Mouse (Mus musculus) forebrain, embryonic 11.5 days (tissue): ENCODE measurements around the gene Olfr1222. TPM values are rescaled to one million over a fixed set of nuclear protein-coding genes. Genes with fewer than 3 reads are reported as not detected.
"Not testable (repeated sequence)": the region's sequence is repeated elsewhere in the genome, so short reads cannot be mapped to it uniquely, and the experiment has no call there.

Source experiments
- ATAC-seq: fragments of 200-750 bp; cut with Nextera tagmentation; replicated peaks from 2 replicates; pipeline ENCODE4 v1.8.0; 2017; ENCODE audit warnings: moderate TSS enrichment; ENCODE audit not compliant: low FRiP score
- DNase-seq: peaks from one replicate; pipeline ENCODE4 v3.0.0-alpha.2; 2017; ENCODE audit warnings: low spot score
- H3K27ac ChIP-seq: fragments of 300-500 bp; sonication (generic); 2 replicates; pipeline ENCODE4 v1.5.1; 2014; ENCODE audit warnings: low read depth, low read length
- H3K27me3 ChIP-seq: fragments of 300-500 bp; sonication (generic); 2 replicates; pipeline ENCODE4 v1.6.1; 2014; ENCODE audit warnings: mild to moderate bottlenecking, low read length, mixed read lengths; ENCODE audit not compliant: control insufficient read depth, insufficient read depth
- H3K36me3 ChIP-seq: fragments of 300-500 bp; sonication (generic); 2 replicates; pipeline ENCODE4 v1.6.1; 2014; ENCODE audit warnings: mild to moderate bottlenecking, low read length, moderate library complexity, mixed read lengths; ENCODE audit not compliant: control insufficient read depth, insufficient read depth
- H3K4me1 ChIP-seq: fragments of 300-500 bp; sonication (generic); replicated peaks from 2 replicates; pipeline ENCODE4 v1.6.1; 2014; ENCODE audit warnings: low read length, mixed read lengths; ENCODE audit not compliant: control insufficient read depth, insufficient read depth
- H3K4me2 ChIP-seq: fragments of 300-500 bp; sonication (generic); 2 replicates; pipeline ENCODE4 v1.6.1; 2014; ENCODE audit warnings: low read depth, mild to moderate bottlenecking, low read length, moderate library complexity, mixed read lengths; ENCODE audit not compliant: severe bottlenecking
- H3K4me3 ChIP-seq: fragments of 300-500 bp; sonication (generic); 2 replicates; pipeline ENCODE4 v1.5.1; 2014; ENCODE audit warnings: low read depth, low read length
- H3K9ac ChIP-seq: fragments of 300-500 bp; sonication (generic); 2 replicates; pipeline ENCODE4 v1.6.1; 2014; ENCODE audit warnings: low read length
- H3K9me3 ChIP-seq: fragments of 300-500 bp; sonication (generic); 2 replicates; pipeline ENCODE4 v1.6.1; 2016; ENCODE audit warnings: low read length, mixed read lengths; ENCODE audit not compliant: control insufficient read depth
- WGBS: fragments of 180-500 bp; shearing (Covaris S2); extraction: QIAGEN DNeasy Blood & Tissue Kit; methylation state at CpG from one replicate; pipeline ENCODE4 v1.1.7; 2014; 5-methylcytosine and 5-hydroxymethylcytosine counted together
- polyA plus RNA-seq: library from polyadenylated mRNA; unstranded; fragments of >200 nt; fragmentation: Nextera tagmentation; extraction: Ambion mirVana; gene quantifications from 2 replicates; pipeline ENCODE4 v1.2.1, GENCODE M21; 2014

Gene Olfr1222
- polyA plus RNA-seq = not detected in 2 replicates

DNA sequence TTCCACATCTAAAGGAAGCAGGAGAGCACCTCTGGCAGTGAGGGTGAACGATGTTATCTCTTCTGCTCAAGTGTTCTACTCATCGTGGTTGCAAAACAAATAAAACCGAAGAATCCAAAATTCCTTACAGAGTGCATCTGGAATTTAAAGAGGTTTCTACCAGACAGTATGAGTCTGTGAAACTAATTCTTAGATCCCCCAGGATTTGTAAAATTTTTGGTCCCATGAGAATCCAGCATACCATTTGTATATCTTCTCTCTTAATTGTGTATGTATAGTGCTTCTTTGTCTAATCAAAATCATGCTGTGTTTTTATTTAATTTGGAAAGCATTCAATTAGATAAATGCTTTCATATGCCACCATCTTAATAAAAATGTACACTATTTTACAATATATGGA is at the start of gene Olfr1222:
Gene Olfr1222, minus strand, starts transcription at position 101 of the 400 bp plus-strand sequence.
- H3K9me3 ChIP-seq = no peaks in the 10 kb centered on the region
- H3K4me3 ChIP-seq = no peak within 1 kb of the TSS
- ATAC-seq = no peak
- H3K27me3 ChIP-seq = no peaks in the 10 kb centered on the region
- 83% methylated on average over 3 of the region's 3 CpGs for WGBS
- DNase-seq = no peak
- H3K9ac ChIP-seq = no peak within 1 kb of the TSS
- H3K4me2 ChIP-seq = no peak within 1 kb of the TSS
- no peak within 1 kb of the TSS for H3K27ac ChIP-seq
- H3K36me3 ChIP-seq = no peaks in the 10 kb centered on the region
- no peaks in the 10 kb centered on the region for H3K4me1 ChIP-seq

DNA sequence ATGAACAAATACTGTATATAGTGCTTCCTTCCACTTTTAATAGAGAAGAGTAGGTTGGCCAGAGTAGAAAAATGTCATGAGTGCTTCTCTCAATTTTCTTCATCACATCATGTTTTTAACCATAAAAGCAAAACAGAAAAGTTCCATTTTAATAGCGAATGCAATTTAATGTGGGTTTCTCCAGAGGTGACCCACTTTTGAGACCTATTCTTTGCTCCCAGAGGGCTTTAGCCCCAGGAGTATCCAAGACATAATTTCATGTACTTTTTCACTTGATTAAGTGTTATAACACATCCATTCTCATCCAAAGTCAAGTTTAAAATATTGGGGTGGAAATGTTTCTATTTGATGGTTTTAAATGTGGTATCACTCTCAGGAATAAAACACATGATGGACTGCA is 41.7 kb upstream of the Olfr1222 start, which contains the start of gene Olfr1225:
Gene Olfr1225, minus strand, starts transcription at position 101 of the 400 bp plus-strand sequence.
- Histone ChIP-seq H3K4me1 (no peaks in the 10 kb centered on the region), H3K4me2 (no peak within 1 kb of the TSS), H3K27me3 (no peaks in the 10 kb centered on the region), H3K27ac (no peak within 1 kb of the TSS), H3K4me3 (no peak within 1 kb of the TSS), H3K36me3 (no peaks in the 10 kb centered on the region), H3K9ac (no peak within 1 kb of the TSS), H3K9me3 (no peaks in the 10 kb centered on the region)
- no peak for DNase-seq
- ATAC-seq = no peak
- 93% methylated on average over 1 of the region's 1 CpGs for whole genome bisulfite sequencing

DNA sequence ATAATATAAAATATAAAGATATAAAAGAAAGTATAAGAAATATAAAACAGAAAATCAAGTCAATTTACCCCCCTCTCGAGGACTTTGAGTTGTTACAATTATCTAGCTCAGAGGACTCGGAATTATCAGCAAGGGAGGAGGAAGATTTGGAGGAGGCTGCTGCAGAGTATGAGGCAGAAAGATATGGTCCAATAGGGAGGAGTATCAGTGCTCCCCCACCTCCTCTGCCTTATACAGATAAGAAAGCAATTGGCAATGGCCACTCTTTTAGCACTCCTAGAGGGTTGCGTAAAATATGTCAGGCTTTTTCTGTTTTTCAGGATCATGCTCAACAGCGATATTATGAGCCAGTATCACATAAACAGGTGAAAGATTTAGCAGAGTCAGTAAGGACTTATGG is 31.9 kb upstream of the Olfr1222 start:
- 91% methylated on average over 4 of the region's 4 CpGs for WGBS
- not testable (repeated sequence) for H3K4me2 ChIP-seq, H3K36me3 ChIP-seq, H3K27ac ChIP-seq, H3K27me3 ChIP-seq, H3K9me3 ChIP-seq, ATAC-seq, DNase-seq, H3K4me3 ChIP-seq, H3K9ac ChIP-seq, H3K4me1 ChIP-seq

DNA sequence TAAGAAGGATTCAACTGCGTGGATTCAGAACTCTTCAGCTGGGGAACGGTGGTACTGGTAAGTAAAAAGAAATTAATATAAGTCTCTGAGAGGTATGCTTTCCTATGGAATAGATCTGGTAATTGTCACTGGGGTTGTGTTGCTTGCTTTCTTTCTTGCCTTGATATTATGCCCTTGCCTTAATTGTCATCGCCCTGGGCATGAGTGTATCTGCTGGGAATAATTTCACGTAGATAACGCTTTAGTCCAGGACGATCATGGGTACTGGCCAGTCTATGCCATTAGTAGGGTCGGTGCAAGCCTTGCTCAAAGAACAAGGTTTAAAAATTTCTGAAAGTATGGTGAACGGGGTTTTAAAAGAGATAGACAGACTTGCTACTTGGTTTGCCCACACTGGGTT is 31.1 kb upstream of the Olfr1222 start, which contains the start of gene Olfr1224-ps1:
Gene Olfr1224-ps1, minus strand, starts transcription at position 101 of the 400 bp plus-strand sequence.
- H3K27ac ChIP-seq, H3K4me3 ChIP-seq, H3K9me3 ChIP-seq, H3K4me2 ChIP-seq, DNase-seq, ATAC-seq, H3K4me1 ChIP-seq, H3K9ac ChIP-seq, H3K36me3 ChIP-seq, H3K27me3 ChIP-seq: not testable (repeated sequence)
- 90% methylated on average over 8 of the region's 8 CpGs for WGBS

DNA sequence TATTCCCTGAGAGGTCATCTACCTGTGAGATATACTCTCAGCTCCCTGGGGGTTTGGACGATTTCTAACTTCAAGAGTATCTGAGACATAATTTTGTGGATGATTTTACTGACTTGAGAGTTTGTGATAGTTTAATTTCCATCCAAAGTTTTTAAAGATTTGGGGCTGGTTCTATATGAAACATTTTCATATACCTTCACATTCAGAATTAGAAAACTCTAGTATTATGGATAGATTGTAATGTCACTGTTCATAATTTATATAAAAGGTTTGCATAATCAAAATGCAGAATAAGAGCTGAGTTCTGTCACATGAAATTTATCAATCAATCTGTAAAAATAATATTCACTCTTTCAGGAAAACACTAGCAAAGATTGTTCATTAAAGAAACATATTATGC is 18.6 kb upstream of the Olfr1222 start, which contains the start of gene Olfr1223:
Gene Olfr1223, minus strand, starts transcription at position 101 of the 400 bp plus-strand sequence.
- WGBS = 68% methylated on average over 1 of the region's 1 CpGs
- Histone ChIP-seq H3K4me2 (no peak within 1 kb of the TSS), H3K4me3 (no peak within 1 kb of the TSS), H3K4me1 (no peaks in the 10 kb centered on the region), H3K27me3 (no peaks in the 10 kb centered on the region), H3K9me3 (no peaks in the 10 kb centered on the region), H3K9ac (no peak within 1 kb of the TSS), H3K27ac (no peak within 1 kb of the TSS), H3K36me3 (no peaks in the 10 kb centered on the region)
- DNase-seq = no peak
- ATAC-seq = no peak

DNA sequence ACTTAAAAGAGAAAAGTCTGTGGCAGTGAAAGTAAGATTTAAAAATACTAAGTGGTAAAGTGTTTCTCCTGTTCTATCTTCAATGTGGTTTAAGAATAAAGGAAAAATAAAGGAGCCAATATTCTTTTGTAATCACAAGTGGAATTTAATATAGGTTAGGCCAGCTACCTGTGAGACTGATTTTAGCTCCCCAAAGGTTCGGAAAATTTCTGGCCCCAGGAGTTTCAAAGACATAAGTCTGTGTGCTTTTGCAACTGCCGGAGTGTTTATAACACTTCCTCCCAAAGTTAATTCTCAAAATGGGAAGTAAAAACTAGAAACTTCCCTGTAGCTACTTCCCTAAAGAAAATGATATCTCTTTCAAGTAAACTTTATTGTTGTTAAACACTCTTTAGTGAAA is 15.7 kb downstream of the Olfr1222 start, which contains the start of gene Olfr1221:
Gene Olfr1221, minus strand, starts transcription at position 101 of the 400 bp plus-strand sequence.
- Histone ChIP-seq H3K9ac (no peak within 1 kb of the TSS), H3K4me1 (no peaks in the 10 kb centered on the region), H3K9me3 (no peaks in the 10 kb centered on the region), H3K27ac (no peak within 1 kb of the TSS), H3K4me2 (no peak within 1 kb of the TSS), H3K36me3 (no peaks in the 10 kb centered on the region), H3K4me3 (no peak within 1 kb of the TSS), H3K27me3 (no peaks in the 10 kb centered on the region)
- ATAC-seq (no peak), DNase-seq (no peak)
- 89% methylated on average over 2 of the region's 2 CpGs for WGBS

DNA sequence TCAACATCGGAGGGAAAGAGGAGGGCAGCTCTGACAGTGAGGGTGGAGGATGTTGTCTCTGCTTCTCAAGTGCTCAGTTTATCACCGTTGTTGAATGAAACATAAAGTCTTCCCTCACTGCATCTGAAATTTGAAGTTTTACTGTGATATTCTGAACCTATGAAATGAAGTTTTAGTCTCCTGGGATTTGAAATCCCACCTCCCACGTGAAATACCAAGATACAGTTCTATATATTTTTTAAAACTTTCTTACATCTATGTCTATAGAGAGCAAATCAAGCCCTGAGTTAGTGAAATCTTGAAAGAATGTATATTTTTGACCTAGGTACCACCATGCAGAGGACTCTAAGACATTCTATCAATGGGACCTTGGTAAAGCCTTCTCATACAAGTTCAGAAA is 26.1 kb downstream of the Olfr1222 start, which contains the start of gene Olfr1220:
Gene Olfr1220, minus strand, starts transcription at position 101 of the 400 bp plus-strand sequence.
- H3K27ac ChIP-seq = no peak within 1 kb of the TSS
- WGBS = 86% methylated on average over 3 of the region's 3 CpGs

DNA sequence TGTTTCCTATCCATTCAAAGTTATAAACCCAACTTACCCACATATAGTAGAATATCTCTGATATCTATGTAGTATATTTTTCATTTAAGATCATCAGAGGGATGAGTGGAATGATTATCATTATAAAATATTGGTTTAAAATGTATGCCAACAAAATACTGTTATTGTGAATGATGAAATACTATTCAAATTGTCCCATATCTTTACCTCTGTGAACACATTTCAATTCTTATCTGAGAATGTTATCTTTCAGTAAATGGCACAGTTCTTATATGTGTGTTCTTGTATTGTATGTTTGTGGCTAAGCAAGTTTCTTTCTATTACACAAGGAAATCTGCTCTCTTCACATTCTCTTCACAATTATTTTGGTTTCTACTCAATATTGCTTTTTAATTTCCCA is 27.2 kb downstream of the Olfr1222 start:
- DNase-seq (no peak), ATAC-seq (no peak)
- Histone ChIP-seq H3K4me1 (no peaks in the 10 kb centered on the region), H3K9me3 (no peaks in the 10 kb centered on the region), H3K27ac (no peak overlapping the region), H3K4me3 (no peak overlapping the region), H3K36me3 (no peaks in the 10 kb centered on the region), H3K27me3 (no peaks in the 10 kb centered on the region), H3K4me2 (no peak overlapping the region), H3K9ac (no peak overlapping the region)

More for the DNA sequence above, 26.1 kb downstream of the Olfr1222 start, which contains the start of gene Olfr1220:
- ATAC-seq (no peak), DNase-seq (no peak)
- Histone ChIP-seq H3K27me3 (no peaks in the 10 kb centered on the region), H3K9ac (no peak within 1 kb of the TSS), H3K9me3 (no peaks in the 10 kb centered on the region), H3K36me3 (no peaks in the 10 kb centered on the region), H3K4me1 (no peaks in the 10 kb centered on the region), H3K4me2 (no peak within 1 kb of the TSS), H3K4me3 (no peak within 1 kb of the TSS)

DNA sequence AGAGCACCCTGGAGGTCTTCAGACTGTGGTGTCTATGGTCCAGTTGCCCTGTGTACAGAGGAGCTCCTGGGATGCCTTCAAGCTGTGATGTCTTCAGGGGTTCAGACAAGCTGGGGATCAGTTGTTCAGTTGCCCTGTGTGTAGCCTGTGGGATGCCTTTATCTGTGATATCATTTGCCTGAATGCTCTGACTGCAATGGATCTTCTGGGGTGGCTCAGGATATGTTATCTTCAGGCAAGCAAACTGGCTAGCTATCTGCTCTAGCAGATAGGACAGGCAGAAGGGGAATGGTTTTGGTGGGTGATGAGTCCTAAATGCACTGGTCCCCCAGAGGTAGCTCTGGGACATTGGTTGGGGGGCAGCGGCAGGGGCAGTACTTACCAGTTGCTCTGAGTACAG is 39.0 kb downstream of the Olfr1222 start:
- H3K27me3 ChIP-seq = no peaks in the 10 kb centered on the region
- no peak for ATAC-seq
- H3K4me1 ChIP-seq = no peaks in the 10 kb centered on the region
- H3K4me3 ChIP-seq = no peak overlapping the region
- H3K9ac ChIP-seq = no peak overlapping the region
- H3K27ac ChIP-seq = no peak overlapping the region
- no peaks in the 10 kb centered on the region for H3K36me3 ChIP-seq
- WGBS = 100% methylated on average over 1 of the region's 1 CpGs
- no peaks in the 10 kb centered on the region for H3K9me3 ChIP-seq
- no peak overlapping the region for H3K4me2 ChIP-seq
- DNase-seq = no peak
